Mouse (Mus musculus): ENCODE data around the gene Nccrp1. TPM values are rescaled to one million over a fixed set of nuclear protein-coding genes. Genes with fewer than 3 reads are reported as not detected.
A peak's percentile ranks its signal among the peaks of the same experiment; 100 is the strongest.

Nccrp1 gene
- polyA plus RNA-seq, 1 experiment = 0.28 TPM

GRCm38 (mm10) chr7:28570982-28571682 lies 24.1 kb upstream of the Nccrp1 start:
- Histone ChIP-seq H3K9me3 (no peaks in the 10 kb centered on the region), H3K27me3 (replicated peaks) (no peaks in the 10 kb centered on the region), H3K4me3 (replicated peaks) (no peak overlapping the region), H3K36me3 (replicated peaks; ENCODE audit: low read length) (peaks cover 34% of the 10 kb centered on the region), H3K4me1 (peaks cover 82% of the 10 kb centered on the region)
- TF ChIP-seq GATA1 (IDR thresholded peaks at IDR 0.05; ENCODE audit: borderline replicate concordance, low read length) (no peak), FLI1 (IDR thresholded peaks at IDR 0.05; ENCODE audit: low read length) (no peak)

- TF ChIP-seq FLI1 (IDR thresholded peaks at IDR 0.05; ENCODE audit: low read length) (no peak), GATA1 (IDR thresholded peaks at IDR 0.05; ENCODE audit: borderline replicate concordance, low read length) (no peak)
- no peaks in the 10 kb centered on the region for H3K9me3 ChIP-seq
- H3K4me3 ChIP-seq (replicated peaks) = peak overlapping the region; percentile 26
- peaks cover 41% of the 10 kb centered on the region for H3K36me3 ChIP-seq (replicated peaks; ENCODE audit: low read length)
- peaks cover 82% of the 10 kb centered on the region for H3K4me1 ChIP-seq
- H3K27me3 ChIP-seq (replicated peaks) = no peaks in the 10 kb centered on the region
These were observed 23.4 kb upstream of the Nccrp1 start for GRCm38 (mm10) chr7:28570291-28570981.

GRCm38 (mm10) chr7:28568253-28568652 lies 21.2 kb upstream of the Nccrp1 start:
- no peaks in the 10 kb centered on the region for H3K9me3 ChIP-seq
- TF ChIP-seq GATA1 (IDR thresholded peaks at IDR 0.05; ENCODE audit: borderline replicate concordance, low read length) (no peak), FLI1 (IDR thresholded peaks at IDR 0.05; ENCODE audit: low read length) (no peak)

GRCm38 (mm10) chr7:28567539-28567938 lies 20.5 kb upstream of the Nccrp1 start:
- H3K36me3 ChIP-seq (replicated peaks; ENCODE audit: low read length) = peaks cover 70% of the 10 kb centered on the region
- no peaks in the 10 kb centered on the region for H3K9me3 ChIP-seq
- H3K27me3 ChIP-seq (replicated peaks) = no peaks in the 10 kb centered on the region
- H3K4me1 ChIP-seq = peaks cover 65% of the 10 kb centered on the region
- no peak overlapping the region for H3K4me3 ChIP-seq (replicated peaks)
- no peak for TF ChIP-seq GATA1 (IDR thresholded peaks at IDR 0.05; ENCODE audit: borderline replicate concordance, low read length)
- no peak for TF ChIP-seq FLI1 (IDR thresholded peaks at IDR 0.05; ENCODE audit: low read length)

More at GRCm38 (mm10) chr7:28568253-28568652, 21.2 kb upstream of the Nccrp1 start:
- H3K4me1 ChIP-seq = peaks cover 67% of the 10 kb centered on the region
- H3K27me3 ChIP-seq (replicated peaks) = no peaks in the 10 kb centered on the region
- H3K4me3 ChIP-seq (replicated peaks) = no peak overlapping the region
- H3K36me3 ChIP-seq (replicated peaks; ENCODE audit: low read length) = peaks cover 63% of the 10 kb centered on the region

- peaks cover 87% of the 10 kb centered on the region for H3K36me3 ChIP-seq (replicated peaks; ENCODE audit: low read length)
- H3K4me1 ChIP-seq = peaks cover 60% of the 10 kb centered on the region
- TF ChIP-seq FLI1 (IDR thresholded peaks at IDR 0.05; ENCODE audit: low read length) = no peak
- TF ChIP-seq GATA1 (IDR thresholded peaks at IDR 0.05; ENCODE audit: borderline replicate concordance, low read length) = no peak
These were observed 18.4 kb upstream of the Nccrp1 start for GRCm38 (mm10) chr7:28565407-28565806.

GRCm38 (mm10) chr7:28562951-28563350 lies 15.9 kb upstream of the Nccrp1 start:
- peaks cover 70% of the 10 kb centered on the region for H3K4me1 ChIP-seq
- TF ChIP-seq FLI1 (IDR thresholded peaks at IDR 0.05; ENCODE audit: low read length) (no peak), GATA1 (IDR thresholded peaks at IDR 0.05; ENCODE audit: borderline replicate concordance, low read length) (no peak)
- peaks cover 90% of the 10 kb centered on the region for H3K36me3 ChIP-seq (replicated peaks; ENCODE audit: low read length)

More at GRCm38 (mm10) chr7:28565407-28565806, 18.4 kb upstream of the Nccrp1 start:
- Histone ChIP-seq H3K27me3 (replicated peaks) (no peaks in the 10 kb centered on the region), H3K4me3 (replicated peaks) (no peak overlapping the region), H3K9me3 (no peaks in the 10 kb centered on the region)

GRCm38 (mm10) chr7:28562371-28562770 lies 15.3 kb upstream of the Nccrp1 start:
- Histone ChIP-seq H3K9me3 (no peaks in the 10 kb centered on the region), H3K4me3 (replicated peaks) (no peak overlapping the region), H3K36me3 (replicated peaks; ENCODE audit: low read length) (peaks cover 84% of the 10 kb centered on the region), H3K27me3 (replicated peaks) (no peaks in the 10 kb centered on the region), H3K4me1 (peaks cover 70% of the 10 kb centered on the region)
- TF ChIP-seq FLI1 (IDR thresholded peaks at IDR 0.05; ENCODE audit: low read length) (no peak), GATA1 (IDR thresholded peaks at IDR 0.05; ENCODE audit: borderline replicate concordance, low read length) (no peak)

More at GRCm38 (mm10) chr7:28562951-28563350, 15.9 kb upstream of the Nccrp1 start:
- H3K9me3 ChIP-seq = no peaks in the 10 kb centered on the region
- no peaks in the 10 kb centered on the region for H3K27me3 ChIP-seq (replicated peaks)
- no peak overlapping the region for H3K4me3 ChIP-seq (replicated peaks)

- H3K27me3 ChIP-seq (replicated peaks) = no peaks in the 10 kb centered on the region
- H3K4me3 ChIP-seq (replicated peaks) = no peak overlapping the region
- no peaks in the 10 kb centered on the region for H3K9me3 ChIP-seq
- H3K4me1 ChIP-seq = peaks cover 70% of the 10 kb centered on the region
- TF ChIP-seq FLI1 (IDR thresholded peaks at IDR 0.05; ENCODE audit: low read length) (no peak), GATA1 (IDR thresholded peaks at IDR 0.05; ENCODE audit: borderline replicate concordance, low read length) (no peak)
- peaks cover 80% of the 10 kb centered on the region for H3K36me3 ChIP-seq (replicated peaks; ENCODE audit: low read length)
These were observed 14.9 kb upstream of the Nccrp1 start for GRCm38 (mm10) chr7:28561967-28562366.

GRCm38 (mm10) chr7:28560856-28561255 lies 13.8 kb upstream of the Nccrp1 start:
- H3K27me3 ChIP-seq (replicated peaks) = no peaks in the 10 kb centered on the region
- H3K4me3 ChIP-seq (replicated peaks) = no peak overlapping the region
- TF ChIP-seq FLI1 (IDR thresholded peaks at IDR 0.05; ENCODE audit: low read length) (no peak), GATA1 (IDR thresholded peaks at IDR 0.05; ENCODE audit: borderline replicate concordance, low read length) (no peak)
- peaks cover 69% of the 10 kb centered on the region for H3K36me3 ChIP-seq (replicated peaks; ENCODE audit: low read length)
- peaks cover 70% of the 10 kb centered on the region for H3K4me1 ChIP-seq
- no peaks in the 10 kb centered on the region for H3K9me3 ChIP-seq

GRCm38 (mm10) chr7:28558486-28558885 lies 11.4 kb upstream of the Nccrp1 start:
- Histone ChIP-seq H3K4me1 (peaks cover 60% of the 10 kb centered on the region), H3K36me3 (replicated peaks; ENCODE audit: low read length) (peaks cover 46% of the 10 kb centered on the region), H3K27me3 (replicated peaks) (no peaks in the 10 kb centered on the region), H3K4me3 (replicated peaks) (no peak overlapping the region), H3K9me3 (no peaks in the 10 kb centered on the region)
- no peak for TF ChIP-seq GATA1 (IDR thresholded peaks at IDR 0.05; ENCODE audit: borderline replicate concordance, low read length)
- no peak for TF ChIP-seq FLI1 (IDR thresholded peaks at IDR 0.05; ENCODE audit: low read length)

All from megakaryocyte, embryonic 14.5 days (primary cell).